ENCODE assay signal across 29 mouse cellular contexts in genomic region chr4:55474044-55474788, GRCm38 (mm10). TPM values are rescaled to one million over a fixed set of nuclear protein-coding genes. Genes with fewer than 3 reads are reported as not detected.
DNase-seq lines count a peak whose midpoint lies in the region; ATAC-seq and TF ChIP-seq lines count a peak whose summit lies in the region.
"Had no signal": no experiment of that assay in that cellular context is flagged by ENCODE, and none has a peak within 500 bp of the region (broad histone marks: within the 10 kb centered on the region; RNA-seq: fewer than 3 reads in every experiment).

No protein-coding gene starts in this region.

- H3K9ac ChIP-seq in heart, embryonic 13.5 days, result no peak overlapping the region
- H3K9ac ChIP-seq in ES-Bruce4 (ENCODE audit: low read depth, poor library complexity, severe bottlenecking), result peak overlapping the region; percentile 27
- H3K9ac ChIP-seq in limb, embryonic 15.5 days, result no peak overlapping the region
- H3K9ac ChIP-seq: forebrain, embryonic 12.5 days; hindbrain, embryonic 14.5 days; lung, embryonic 15.5 days; midbrain, embryonic 15.5 days; neural tube, embryonic 15.5 days; stomach, embryonic 15.5 days had no signal

- H3K4me1 ChIP-seq in heart, embryonic 13.5 days, result peaks cover 47% of the 10 kb centered on the region
- H3K4me1 ChIP-seq in ES-Bruce4 (ENCODE audit: control insufficient read depth, insufficient read depth, low read length), result peaks cover 17% of the 10 kb centered on the region
- H3K4me1 ChIP-seq in limb, embryonic 15.5 days, result peaks cover 17% of the 10 kb centered on the region
- H3K4me1 ChIP-seq: midbrain, embryonic 10.5 days had no signal

- WGBS in heart, embryonic 13.5 days, result 66% methylated on average over 16 of the region's 16 CpGs
- WGBS in limb, embryonic 15.5 days, result 48% methylated on average over 16 of the region's 16 CpGs

- H3K27me3 ChIP-seq in heart, embryonic 13.5 days (replicated peaks), result no peaks in the 10 kb centered on the region
- no peaks in the 10 kb centered on the region for H3K27me3 ChIP-seq in ES-Bruce4 (ENCODE audit: control insufficient read depth, insufficient read depth, low read length, poor library complexity, severe bottlenecking)
- H3K27me3 ChIP-seq in limb, embryonic 15.5 days, result no peaks in the 10 kb centered on the region
- H3K27me3 ChIP-seq: lung, embryonic 15.5 days; midbrain, embryonic 15.5 days; neural tube, embryonic 15.5 days; stomach, embryonic 15.5 days had no signal

- ATAC-seq in heart, embryonic 13.5 days (ENCODE audit: extremely low read depth, insufficient number of reproducible peaks, low FRiP score, low TSS enrichment), result no peak
- ATAC-seq in limb, embryonic 15.5 days (ENCODE audit: insufficient number of reproducible peaks, low FRiP score, low TSS enrichment, low read depth), result no peak
- ATAC-seq: midbrain, embryonic 15.5 days had no signal

- no peaks in the 10 kb centered on the region for H3K36me3 ChIP-seq in heart, embryonic 13.5 days
- no peaks in the 10 kb centered on the region for H3K36me3 ChIP-seq in ES-Bruce4 (ENCODE audit: control insufficient read depth, insufficient read depth, low read length, poor library complexity, severe bottlenecking)
- H3K36me3 ChIP-seq in limb, embryonic 15.5 days, result no peaks in the 10 kb centered on the region
- H3K36me3 ChIP-seq: forebrain, embryonic 12.5 days; heart, embryonic 10.5 days; lung, embryonic 15.5 days; midbrain, embryonic 10.5 days; midbrain, embryonic 15.5 days; neural tube, embryonic 15.5 days; stomach, embryonic 15.5 days had no signal

- no peak for TF ChIP-seq CTCF in ES-Bruce4 (IDR thresholded peaks at IDR 0.05; ENCODE audit: low read depth, low read length)
- no peak for TF ChIP-seq CTCF in brain, embryonic 14.5 days (IDR thresholded peaks at IDR 0.05; ENCODE audit: borderline replicate concordance, extremely low read depth, insufficient read depth, insufficient read length)

- TF ChIP-seq EP300 in ES-Bruce4 (IDR thresholded peaks at IDR 0.05; ENCODE audit: insufficient read depth, low read depth, low read length), result peak; percentile 64; the same call in 1 of the 2 replicates

- DNase-seq in heart, postnatal 10 days, result no peak
- DNase-seq in brain, embryonic 14.5 days (ENCODE audit: low read depth), result peak; percentile 22
- no peak for DNase-seq in cerebellum, adult 11 months
- no peak for DNase-seq in testis, postnatal 10 days (ENCODE audit: low spot score)
- DNase-seq: adrenal gland, postnatal 10 days; cerebellum, adult 11-12 months; cerebellum, adult 9-11 months; embryo, embryonic 11 days; gastrocnemius, postnatal 10 days; heart, adult 11 months; heart, postnatal 4 days; kidney, adult 2 months; kidney, postnatal 4 days; retina, postnatal 1 day; right cerebral cortex, postnatal 25 days; thymus, adult 2 months; thymus, postnatal 36 days had no signal

- H3K4me2 ChIP-seq in heart, embryonic 13.5 days, result no peak overlapping the region
- H3K4me2 ChIP-seq in limb, embryonic 15.5 days, result no peak overlapping the region
- H3K4me2 ChIP-seq: forebrain, embryonic 12.5 days; hindbrain, embryonic 14.5 days; liver, embryonic 11.5 days; lung, embryonic 15.5 days; midbrain, embryonic 15.5 days; neural tube, embryonic 15.5 days; stomach, embryonic 15.5 days had no signal

- no peaks in the 10 kb centered on the region for H3K9me3 ChIP-seq in heart, embryonic 13.5 days
- no peaks in the 10 kb centered on the region for H3K9me3 ChIP-seq in ES-Bruce4 (replicated peaks; ENCODE audit: control insufficient read depth, insufficient read depth, low read length, poor library complexity, severe bottlenecking)
- no peaks in the 10 kb centered on the region for H3K9me3 ChIP-seq in limb, embryonic 15.5 days
- H3K9me3 ChIP-seq: forebrain, embryonic 12.5 days; heart, embryonic 10.5 days; lung, embryonic 15.5 days; midbrain, embryonic 10.5 days; midbrain, embryonic 15.5 days; neural tube, embryonic 15.5 days; stomach, embryonic 15.5 days had no signal

- no peak overlapping the region for H3K4me3 ChIP-seq in heart, embryonic 13.5 days
- no peak overlapping the region for H3K4me3 ChIP-seq in ES-Bruce4 (ENCODE audit: low read depth, low read length)
- no peak overlapping the region for H3K4me3 ChIP-seq in limb, embryonic 15.5 days
- H3K4me3 ChIP-seq: forebrain, embryonic 12.5 days; heart, embryonic 10.5 days; lung, embryonic 15.5 days; midbrain, embryonic 10.5 days; midbrain, embryonic 15.5 days; neural tube, embryonic 15.5 days; stomach, embryonic 15.5 days had no signal

- 0 out of 2 replicates have a peak overlapping the region, but pooled peaks have one; percentile 0 for H3K27ac ChIP-seq in heart, embryonic 13.5 days (replicated peaks)
- H3K27ac ChIP-seq in ES-Bruce4 (ENCODE audit: insufficient read depth, low read length), result peak overlapping the region; percentile 67
- H3K27ac ChIP-seq in limb, embryonic 15.5 days, result peak overlapping the region; percentile 43; the same call in 1 of the 2 replicates
- H3K27ac ChIP-seq: forebrain, embryonic 12.5 days; heart, embryonic 10.5 days; hindbrain, embryonic 14.5 days; lung, embryonic 15.5 days; midbrain, embryonic 10.5 days; midbrain, embryonic 15.5 days; neural tube, embryonic 15.5 days; stomach, embryonic 15.5 days had no signal

- intact Hi-C loops in heart, postnatal 10 days (cut with DNase I), result no loop called here

- no peak for TF ChIP-seq POLR2A in ES-Bruce4 (IDR thresholded peaks at IDR 0.05; ENCODE audit: insufficient read depth, low read length)
- no peak for TF ChIP-seq POLR2A in brain, embryonic 14.5 days (IDR thresholded peaks at IDR 0.05; ENCODE audit: borderline replicate concordance, extremely low read depth, insufficient read depth, insufficient read length, poor library complexity, severe bottlenecking)

RNA-seq across cellular contexts. Expression of gene Klf4, which starts 58.0 kb away (rescaled TPM):
- polyA plus RNA-seq in heart, embryonic 13.5 days (2015; fragmentation: Nextera tagmentation; extraction: Ambion mirVana), result 3.7 and 3.8 TPM in 2 replicates
- 10 to 100 TPM; 42.1 to 61.1 TPM for total RNA-seq in heart, postnatal 10 days (2021)
- 59.2 and 63.3 TPM in 2 replicates for polyA plus RNA-seq in ES-Bruce4 (2011; ENCODE audit: insufficient read depth, insufficient read length, low read depth, missing spikeins)
- polyA plus RNA-seq in brain, embryonic 14.5 days (2012; rRNA removed), result 4.6 and 7.5 TPM in 2 replicates
- 46.1 and 46.9 TPM in 2 replicates for polyA plus RNA-seq in limb, embryonic 15.5 days (2015; fragmentation: Nextera tagmentation; extraction: Ambion mirVana)

Comparison
In these comparisons a context has a peak if more than half of its experiments do, and no peak if none do; other contexts are left out.
1. H3K27ac ChIP-seq: peak in every context shown above with its lines; median percentile 67 in ES-Bruce4; 43 in limb, embryonic 15.5 days; 0 in heart, embryonic 13.5 days.